8 mouse cellular contexts compared by ENCODE assay signal in genomic region chr8:84708071-84708541, GRCm38 (mm10). TPM values are rescaled to one million over a fixed set of nuclear protein-coding genes. Genes with fewer than 3 reads are reported as not detected.
DNase-seq lines count a peak whose midpoint lies in the region; ATAC-seq and TF ChIP-seq lines count a peak whose summit lies in the region.

No protein-coding gene starts in this region.

- intact Hi-C loops in left cerebral cortex, adult 2 months (cut with DNase I): loop anchor here (2.0 kb wide), 1 partner anchor 29 kb away; no protein-coding TSS in a partner anchor
- intact Hi-C loops in left cerebral cortex, postnatal 36 days (cut with DNase I): no loop called here

- no peaks in the 10 kb centered on the region for H3K36me3 ChIP-seq in forebrain, embryonic 16.5 days (ENCODE audit: control insufficient read depth, insufficient read depth)
- peaks cover 20% of the 10 kb centered on the region; the same call in 1 of the 2 replicates for H3K36me3 ChIP-seq in limb, embryonic 12.5 days

- peaks cover 13% of the 10 kb centered on the region for H3K27me3 ChIP-seq in forebrain, embryonic 16.5 days (replicated peaks; ENCODE audit: control insufficient read depth, insufficient read depth, low read length)
- peaks cover 55% of the 10 kb centered on the region for H3K27me3 ChIP-seq in limb, embryonic 12.5 days

- H3K4me3 ChIP-seq in left cerebral cortex, adult 2 months: no peak overlapping the region
- H3K4me3 ChIP-seq in forebrain, embryonic 16.5 days (replicated peaks; ENCODE audit: low read length): peak overlapping the region; percentile 13; the same call in 1 of the 2 replicates
- H3K4me3 ChIP-seq in limb, embryonic 12.5 days (replicated peaks): 0 out of 2 replicates have a peak overlapping the region, but pooled peaks have one; percentile 26

- ATAC-seq in forebrain, embryonic 16.5 days: no peak
- no peak for ATAC-seq in limb, embryonic 12.5 days (ENCODE audit: insufficient number of reproducible peaks, insufficient read depth, low FRiP score, low TSS enrichment, low read depth)
- ATAC-seq in erythroid progenitor cell, adult 5-6 weeks (replicated peaks; ENCODE audit: low FRiP score, poor library complexity, severe bottlenecking): no peak

- no peak for TF ChIP-seq CTCF in left cerebral cortex, adult 2 months (IDR thresholded peaks at IDR 0.05)

- WGBS in forebrain, embryonic 16.5 days: 5% methylated on average over 15 of the region's 15 CpGs
- WGBS in limb, embryonic 12.5 days: 9% methylated on average over 15 of the region's 15 CpGs

- peak overlapping the region; percentile 72 for H3K27ac ChIP-seq in left cerebral cortex, adult 2 months
- peak overlapping the region; percentile 87 for H3K27ac ChIP-seq in forebrain, embryonic 16.5 days (ENCODE audit: low read length)
- peak overlapping the region; percentile 53; the same call in 1 of the 2 replicates for H3K27ac ChIP-seq in limb, embryonic 12.5 days

- H3K4me1 ChIP-seq in forebrain, embryonic 16.5 days (replicated peaks; ENCODE audit: control insufficient read depth, insufficient read depth, low read length): peaks cover 78% of the 10 kb centered on the region
- peaks cover 88% of the 10 kb centered on the region for H3K4me1 ChIP-seq in limb, embryonic 12.5 days (replicated peaks)

- DNase-seq in left cerebral cortex, adult 2 months (ENCODE audit: extremely low spot score in 1 of 2, low spot score in 2 of 2): no peak
- no peak for DNase-seq in left cerebral cortex, postnatal 36 days (ENCODE audit: low spot score in 2 of 2)
- peak; percentile 61 for DNase-seq in neural tube, embryonic 10.5 days (ENCODE audit: extremely low spot score, low spot score)
- DNase-seq in c-Kit-positive CD71-positive TER-119-positive erythroid progenitor cells, embryonic 14.5 days (ENCODE audit: low spot score): no peak
- DNase-seq in thymus, postnatal 14 days: no peak

- no peaks in the 10 kb centered on the region for H3K9me3 ChIP-seq in forebrain, embryonic 16.5 days (ENCODE audit: control insufficient read depth, low read length)
- no peaks in the 10 kb centered on the region for H3K9me3 ChIP-seq in limb, embryonic 12.5 days

- peak overlapping the region; percentile 51 for H3K4me2 ChIP-seq in forebrain, embryonic 16.5 days (ENCODE audit: low read length)
- peak overlapping the region; percentile 49 for H3K4me2 ChIP-seq in limb, embryonic 12.5 days

- H3K9ac ChIP-seq in forebrain, embryonic 16.5 days (replicated peaks; ENCODE audit: low read depth, low read length): peak overlapping the region; percentile 72
- peak overlapping the region; percentile 23; the same call in 1 of the 2 replicates for H3K9ac ChIP-seq in limb, embryonic 12.5 days (replicated peaks)

RNA-seq across cellular contexts. Expression of gene Lyl1, which starts 6.8 kb away (rescaled TPM):
- total RNA-seq in left cerebral cortex, adult 2 months (2021): 1 to 10 TPM; 1.6 to 2.6 TPM
- 1 to 10 TPM; 2.4 to 3.4 TPM for total RNA-seq in left cerebral cortex, postnatal 36 days (2021)
- 2.6 and 2.9 TPM in 2 replicates for polyA plus RNA-seq in forebrain, embryonic 16.5 days (2015; fragmentation: Nextera tagmentation; extraction: Ambion mirVana)
- 3.7 and 4.7 TPM in 2 replicates for polyA plus RNA-seq in limb, embryonic 12.5 days (2016; fragmentation: Nextera tagmentation; extraction: Ambion mirVana)
- total RNA-seq in erythroid progenitor cell, adult 5-6 weeks (2015; ENCODE audit: low replicate concordance): 98.7 and 109 TPM in 2 replicates
- 54.7 and 70.5 TPM in 2 replicates for total RNA-seq in erythroid progenitor cell, adult 5-6 weeks (2017; ENCODE audit: low replicate concordance)

RNA-seq across cellular contexts. Expression of gene G430095P16Rik, which starts 14.7 kb away (rescaled TPM):
- not detected for total RNA-seq in left cerebral cortex, adult 2 months (2021)
- not detected for total RNA-seq in left cerebral cortex, postnatal 36 days (2021)
- 2.0 and 2.2 TPM in 2 replicates for polyA plus RNA-seq in forebrain, embryonic 16.5 days (2015; fragmentation: Nextera tagmentation; extraction: Ambion mirVana)
- polyA plus RNA-seq in limb, embryonic 12.5 days (2016; fragmentation: Nextera tagmentation; extraction: Ambion mirVana): 9.7 and 11.8 TPM in 2 replicates
- 12.2 and 21.6 TPM in 2 replicates for total RNA-seq in erythroid progenitor cell, adult 5-6 weeks (2015; ENCODE audit: low replicate concordance)
- 1.1 and 13.2 TPM in 2 replicates for total RNA-seq in erythroid progenitor cell, adult 5-6 weeks (2017; ENCODE audit: low replicate concordance)

RNA-seq across cellular contexts. Expression of gene Nacc1, which starts 20.4 kb away (rescaled TPM):
- 10 to 100 TPM; 95.5 to 96.8 TPM for total RNA-seq in left cerebral cortex, adult 2 months (2021)
- 10 to 100 TPM; 94.2 to 99.7 TPM for total RNA-seq in left cerebral cortex, postnatal 36 days (2021)
- polyA plus RNA-seq in forebrain, embryonic 16.5 days (2015; fragmentation: Nextera tagmentation; extraction: Ambion mirVana): 15.5 and 15.7 TPM in 2 replicates
- 16.9 and 21.4 TPM in 2 replicates for polyA plus RNA-seq in limb, embryonic 12.5 days (2016; fragmentation: Nextera tagmentation; extraction: Ambion mirVana)
- total RNA-seq in erythroid progenitor cell, adult 5-6 weeks (2015; ENCODE audit: low replicate concordance): 24.3 and 25.6 TPM in 2 replicates
- total RNA-seq in erythroid progenitor cell, adult 5-6 weeks (2017; ENCODE audit: low replicate concordance): 11.8 and 16.9 TPM in 2 replicates

RNA-seq across cellular contexts. Expression of gene Trmt1, which starts 22.0 kb away (rescaled TPM):
- 100 to 1,000 TPM; 108 to 115 TPM for total RNA-seq in left cerebral cortex, adult 2 months (2021)
- 100 to 1,000 TPM in 1 of 2 experiments, 10 to 100 TPM in 1; 84.5 to 124 TPM for total RNA-seq in left cerebral cortex, postnatal 36 days (2021)
- 63.4 and 73.3 TPM in 2 replicates for polyA plus RNA-seq in forebrain, embryonic 16.5 days (2015; fragmentation: Nextera tagmentation; extraction: Ambion mirVana)
- 63.4 and 66.9 TPM in 2 replicates for polyA plus RNA-seq in limb, embryonic 12.5 days (2016; fragmentation: Nextera tagmentation; extraction: Ambion mirVana)
- 7.9 and 13.4 TPM in 2 replicates for total RNA-seq in erythroid progenitor cell, adult 5-6 weeks (2015; ENCODE audit: low replicate concordance)
- total RNA-seq in erythroid progenitor cell, adult 5-6 weeks (2017; ENCODE audit: low replicate concordance): 18.4 and 23.1 TPM in 2 replicates

RNA-seq across cellular contexts. Expression of gene Ier2, which starts 45.5 kb away (rescaled TPM):
- 10 to 100 TPM; 17.5 to 17.9 TPM for total RNA-seq in left cerebral cortex, adult 2 months (2021)
- total RNA-seq in left cerebral cortex, postnatal 36 days (2021): 10 to 100 TPM in 1 of 2 experiments, 1 to 10 TPM in 1; 5.6 to 27.6 TPM
- 22.5 and 25.5 TPM in 2 replicates for polyA plus RNA-seq in forebrain, embryonic 16.5 days (2015; fragmentation: Nextera tagmentation; extraction: Ambion mirVana)
- 134 and 144 TPM in 2 replicates for polyA plus RNA-seq in limb, embryonic 12.5 days (2016; fragmentation: Nextera tagmentation; extraction: Ambion mirVana)
- total RNA-seq in erythroid progenitor cell, adult 5-6 weeks (2015; ENCODE audit: low replicate concordance): 10.9 and 16.2 TPM in 2 replicates
- 7.6 and 8.1 TPM in 2 replicates for total RNA-seq in erythroid progenitor cell, adult 5-6 weeks (2017; ENCODE audit: low replicate concordance)

Comparison
In these comparisons a context has a peak if more than half of its experiments do, and no peak if none do; other contexts are left out.
1. RNA of gene Lyl1, which starts 6.8 kb away (total RNA-seq): 54.7 to 109 TPM in erythroid progenitor cell, adult 5-6 weeks; 2.4 to 3.4 TPM in left cerebral cortex, postnatal 36 days and 1.6 to 2.6 TPM in left cerebral cortex, adult 2 months; every median in the first group is over 10 times any median in the second.
2. Peak in every context shown above with its lines, with median percentiles within 50 percentile points of each other: H3K27ac ChIP-seq.